Mouse (Mus musculus) right cerebral cortex, postnatal 10 days (tissue): Measurements from ENCODE around the gene Pcsk4.

Source experiments
- DNase-seq, 2 experiments: peaks; one replicate each; pipeline ENCODE4 v3.0.0; 2021; ENCODE audit warnings: low spot score in 2 of 2

Gene Pcsk4

GRCm38 (mm10) chr10:80271870-80272585, 57.3 kb downstream of the Pcsk4 start:
- no peak for DNase-seq
